Mouse (Mus musculus) olfactory bulb, adult 2 months (tissue): Measurements from ENCODE around the gene Sipa1l3. TPM values are rescaled to one million over a fixed set of nuclear protein-coding genes. Genes with fewer than 3 reads are reported as not detected.

Experiments
- H3K27ac ChIP-seq: fragments of 200-500 bp; 2 replicates; pipeline ENCODE4 v1.5.1; 2012; ENCODE audit warnings: low read depth, low read length; ENCODE audit not compliant: insufficient read depth
- H3K4me1 ChIP-seq: fragments of 200-500 bp; 2 replicates; pipeline ENCODE4 v1.6.1; 2012; ENCODE audit warnings: low read length; ENCODE audit not compliant: control insufficient read depth, insufficient read depth
- H3K4me3 ChIP-seq: fragments of 200-500 bp; 2 replicates; pipeline ENCODE4 v1.5.1; 2012; ENCODE audit warnings: mild to moderate bottlenecking, low read depth, low read length, moderate library complexity; ENCODE audit not compliant: insufficient read depth
- CTCF ChIP-seq: fragments of 200-500 bp; IDR thresholded peaks from 2 replicates; pipeline ENCODE4 v1.5.1; 2012; ENCODE audit warnings: low read depth, mild to moderate bottlenecking, low read length, moderate library complexity; ENCODE audit not compliant: insufficient read depth
- POLR2A ChIP-seq: fragments of 200-500 bp; IDR thresholded peaks from 2 replicates; pipeline ENCODE4 v1.6.1; 2012; ENCODE audit warnings: mild to moderate bottlenecking, low read depth, low read length, moderate library complexity; ENCODE audit not compliant: insufficient read depth
- whole genome bisulfite sequencing: fragments of 180-500 bp; shearing (Covaris S2); methylation state at CpG from one replicate; pipeline ENCODE4 v1.1.7; 2018; 5-methylcytosine and 5-hydroxymethylcytosine counted together
- polyA plus RNA-seq: library from polyadenylated mRNA; stranded (reverse); fragments of >200 nt; gene quantifications from 2 replicates; pipeline ENCODE4 v1.2.4, GENCODE M21; 2012; ENCODE audit warnings: low replicate concordance; ENCODE audit not compliant: missing spikeins, insufficient read depth, insufficient read length

Gene Sipa1l3
- polyA plus RNA-seq, 1 experiment = not detected

- no peak overlapping the region for H3K27ac ChIP-seq
- H3K4me3 ChIP-seq = no peak overlapping the region
- TF ChIP-seq POLR2A (no peak), CTCF (no peak)
- H3K4me1 ChIP-seq = peaks cover 9% of the 10 kb centered on the region
- WGBS = 87% methylated on average over 7 of the region's 7 CpGs
These were observed 231.0 kb downstream of the Sipa1l3 start for GRCm38 (mm10) chr7:29287481-29287880.

DNA sequence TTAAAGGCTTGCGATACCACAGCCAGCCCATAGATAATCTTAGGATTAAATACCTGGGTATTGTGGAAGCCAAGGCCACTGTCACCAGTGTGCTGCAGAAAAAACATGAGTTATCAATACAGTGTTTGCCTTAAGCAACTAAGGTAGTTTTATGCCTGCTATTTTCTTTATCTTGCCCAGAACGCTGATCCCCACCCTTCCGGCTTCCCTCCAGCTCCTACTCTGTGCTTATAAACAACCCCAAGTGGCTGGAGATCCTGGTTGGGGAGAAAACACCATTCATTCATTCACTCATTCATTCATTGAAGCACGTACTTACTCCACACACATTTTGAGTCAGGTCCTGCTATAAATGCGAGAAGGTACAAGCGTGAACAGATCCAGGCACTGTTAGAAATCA is 233.9 kb downstream of the Sipa1l3 start:
- 96% methylated on average over 6 of the region's 6 CpGs for WGBS
- TF ChIP-seq POLR2A = no peak
- peaks cover 21% of the 10 kb centered on the region for H3K4me1 ChIP-seq
- no peak overlapping the region for H3K4me3 ChIP-seq
- H3K27ac ChIP-seq = no peak overlapping the region

DNA sequence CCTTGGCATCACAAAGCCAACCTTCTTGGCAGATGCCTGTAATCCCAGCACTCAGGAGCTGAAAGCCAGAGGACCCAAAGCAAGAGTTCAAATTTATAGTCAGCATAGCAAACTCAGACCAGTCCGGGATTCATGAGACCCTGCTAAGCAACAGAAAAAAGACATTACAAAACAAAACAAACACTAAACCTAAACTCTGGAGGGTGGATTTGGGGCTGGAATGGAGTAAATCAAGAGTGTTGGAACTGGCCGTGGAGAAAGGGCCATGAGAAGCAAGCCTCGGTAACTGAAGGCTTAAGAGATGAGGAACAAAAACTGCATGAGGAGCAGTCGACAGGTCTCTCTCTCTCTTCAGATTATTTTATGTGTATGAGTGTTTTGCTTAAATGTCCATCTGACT is 234.6 kb downstream of the Sipa1l3 start:
- TF ChIP-seq CTCF (no peak), POLR2A (no peak)
- 84% methylated on average over 4 of the region's 4 CpGs for WGBS
- Histone ChIP-seq H3K4me3 (no peak overlapping the region), H3K4me1 (peaks cover 15% of the 10 kb centered on the region), H3K27ac (no peak overlapping the region)

GRCm38 (mm10) chr7:29282074-29282554 is 236.3 kb downstream of the Sipa1l3 start:
- Histone ChIP-seq H3K4me3 (peak overlapping the region; percentile 49), H3K27ac (no peak overlapping the region), H3K4me1 (peaks cover 12% of the 10 kb centered on the region)
- 19% methylated on average over 21 of the region's 21 CpGs for WGBS
- TF ChIP-seq POLR2A (no peak), CTCF (no peak)

GRCm38 (mm10) chr7:29281201-29282073 is 237.0 kb downstream of the Sipa1l3 start, which contains the start of gene Spint2:
Gene Spint2 (minus strand): TSS chr7:29281912.
- peaks cover 12% of the 10 kb centered on the region for H3K4me1 ChIP-seq
- WGBS = under 1% methylated on average over 80 of the region's 80 CpGs
- H3K4me3 ChIP-seq = peak within 1 kb of the TSS; percentile 49
- TF ChIP-seq POLR2A (no peak), CTCF (no peak)
- no peak within 1 kb of the TSS for H3K27ac ChIP-seq

DNA sequence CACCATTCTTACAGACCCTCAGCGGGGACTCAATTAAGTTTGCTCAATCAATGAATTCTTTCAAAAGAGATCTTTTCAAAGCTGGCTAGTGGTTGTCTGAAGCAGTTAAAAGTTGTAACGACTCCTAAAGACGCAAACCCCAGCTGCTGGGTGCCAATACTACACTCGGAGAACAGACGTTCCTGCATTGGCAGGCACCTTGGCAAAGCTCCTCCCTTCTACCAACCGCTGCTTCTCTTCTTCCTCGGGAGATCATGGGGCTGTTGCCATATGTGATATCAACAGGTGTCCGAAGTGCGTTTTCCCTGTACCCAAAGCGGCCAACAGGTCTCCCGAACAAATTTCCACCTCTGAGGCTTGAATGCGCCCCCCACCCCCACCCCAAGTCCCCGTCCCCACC is 237.6 kb downstream of the Sipa1l3 start:
- Histone ChIP-seq H3K4me1 (peaks cover 12% of the 10 kb centered on the region), H3K27ac (no peak overlapping the region), H3K4me3 (peak overlapping the region; percentile 49; the same call in 1 of the 2 replicates)
- 12% methylated on average over 13 of the region's 13 CpGs for WGBS
- TF ChIP-seq POLR2A (no peak), CTCF (no peak)

DNA sequence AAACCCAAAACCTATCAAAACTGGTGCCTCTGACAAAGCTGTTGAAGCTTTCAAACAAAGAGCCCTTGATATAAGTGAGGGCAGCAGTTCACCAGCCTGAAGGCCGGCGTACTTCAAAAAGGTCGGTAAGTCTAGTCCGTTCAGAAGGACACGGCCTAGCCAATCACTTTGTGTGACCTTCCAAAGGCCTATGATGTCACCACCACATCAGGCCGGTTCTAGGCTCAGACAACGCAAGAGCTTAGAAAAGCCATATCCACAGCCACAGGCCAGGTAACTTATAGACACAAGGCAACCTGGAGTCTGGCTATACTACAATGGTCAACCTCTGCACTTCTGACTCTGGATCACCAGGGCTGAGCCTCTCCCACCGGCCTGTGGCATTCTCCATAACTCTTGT is 238.5 kb downstream of the Sipa1l3 start:
- peaks cover 12% of the 10 kb centered on the region for H3K4me1 ChIP-seq
- WGBS = 91% methylated on average over 8 of the region's 8 CpGs
- H3K4me3 ChIP-seq = no peak overlapping the region
- no peak overlapping the region for H3K27ac ChIP-seq
- TF ChIP-seq POLR2A (no peak), CTCF (no peak)

DNA sequence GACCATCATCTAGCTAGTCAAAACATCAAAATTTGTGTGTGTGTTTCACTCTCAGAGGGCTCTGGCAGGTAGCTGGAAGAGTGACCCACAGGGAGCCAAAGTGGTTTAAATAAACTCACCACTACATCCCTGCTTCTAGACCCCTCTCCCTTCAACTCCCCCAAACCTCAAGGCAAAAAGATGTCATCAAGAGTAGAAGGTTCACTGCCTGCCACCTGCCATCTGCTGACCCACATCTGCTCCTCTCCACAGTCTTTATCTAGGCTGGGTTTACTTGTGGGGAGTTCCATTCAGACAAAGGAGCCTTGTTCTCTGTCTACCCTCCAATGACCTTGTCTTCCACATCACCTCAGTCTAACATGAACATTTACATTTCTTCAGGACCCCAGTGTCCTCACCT is 239.2 kb downstream of the Sipa1l3 start:
- TF ChIP-seq POLR2A (no peak), CTCF (no peak)
- Histone ChIP-seq H3K27ac (no peak overlapping the region), H3K4me3 (no peak overlapping the region), H3K4me1 (peaks cover 12% of the 10 kb centered on the region)

DNA sequence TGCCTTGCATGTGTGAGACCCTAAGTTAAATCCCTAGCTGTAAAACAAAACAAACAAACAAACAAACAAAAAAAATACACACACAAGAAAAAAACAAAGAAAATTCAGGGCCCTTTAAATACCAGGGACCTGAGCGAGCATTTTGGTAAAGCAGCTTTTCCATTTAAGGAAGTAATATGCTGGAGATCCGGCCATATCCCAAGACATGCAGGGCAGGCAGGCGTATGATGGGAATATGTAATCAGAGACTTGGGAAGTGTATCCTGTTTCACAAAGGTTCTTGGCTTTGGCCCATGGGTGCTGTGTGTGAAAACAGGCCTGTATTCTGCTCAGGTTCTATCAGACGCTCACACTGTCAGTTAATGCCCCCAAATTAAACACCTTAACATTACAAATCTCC is 240.9 kb downstream of the Sipa1l3 start:
- Histone ChIP-seq H3K4me3 (no peak overlapping the region), H3K27ac (no peak overlapping the region), H3K4me1 (peaks cover 12% of the 10 kb centered on the region)
- 95% methylated on average over 4 of the region's 4 CpGs for WGBS
- no peak for TF ChIP-seq CTCF
- no peak for TF ChIP-seq POLR2A
